Mouse (Mus musculus) heart, postnatal 25 days (tissue): Measurements from ENCODE around the gene Cnot6l. TPM values are rescaled to one million over a fixed set of nuclear protein-coding genes. Genes with fewer than 3 reads are reported as not detected.
A peak's percentile ranks its signal among the peaks of the same experiment; 100 is the strongest.

Experiments used
- DNase-seq: peaks from one replicate; pipeline ENCODE4 v3.0.0; 2022; ENCODE audit warnings: low spot score
- intact Hi-C: fragments of 180-260 bp; cut with DNase I; formaldehyde crosslinking; loops from one replicate; pipeline ENCODE4 v1.15.1; 2025
- total RNA-seq, 2 experiments: library from RNA; stranded (reverse); gene quantifications; 2 replicates each; pipeline ENCODE4 v1.2.3; 2021

Cnot6l gene
- total RNA-seq, 2 experiments from 2014 or later = 59.6 to 75.5 TPM

DNA sequence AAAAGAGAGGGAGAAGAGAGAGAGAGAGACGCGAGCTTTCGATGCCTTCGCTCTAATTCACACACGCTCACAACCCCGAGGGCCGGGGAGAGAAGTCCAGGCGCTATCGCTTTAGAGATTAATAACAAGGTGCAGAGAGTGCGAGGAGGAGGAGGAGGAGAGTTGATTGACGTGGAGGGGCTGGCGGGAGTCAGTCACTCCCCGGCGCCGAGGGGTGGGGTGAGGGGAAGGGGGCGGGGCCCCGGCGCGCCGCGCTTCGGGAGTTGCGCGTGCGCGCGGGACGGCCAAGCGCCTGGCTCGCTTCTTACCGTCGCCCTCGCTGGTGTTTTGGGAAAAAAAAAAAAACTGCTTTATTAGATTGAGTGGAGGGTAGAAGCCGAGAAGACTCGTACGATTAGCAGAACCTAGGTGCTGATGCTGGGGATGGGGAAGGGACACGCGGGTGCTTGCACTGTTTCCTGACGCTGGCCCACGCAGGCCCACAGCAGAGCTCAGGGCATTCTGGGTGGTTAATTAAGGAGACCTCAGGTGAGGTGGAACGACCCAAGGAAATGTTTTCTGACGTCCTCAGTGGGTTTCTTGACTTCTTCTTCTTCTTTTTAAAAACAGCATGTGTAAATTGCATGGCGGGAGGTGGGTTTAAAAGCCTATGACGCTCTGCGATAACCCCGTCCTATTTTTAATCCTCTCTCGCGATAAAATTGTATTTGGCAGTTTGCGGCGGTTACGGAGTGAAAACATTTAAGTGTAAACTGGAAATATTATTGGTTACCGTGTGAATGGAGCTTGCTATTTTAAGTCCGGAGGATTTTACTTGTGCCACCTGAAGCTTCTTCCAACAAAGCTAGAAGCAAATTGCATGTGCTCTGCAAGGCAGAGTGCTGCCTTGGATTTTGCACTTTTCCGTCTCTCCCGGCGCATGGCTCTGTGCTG, 1.3 kb downstream of the Cnot6l start:
- peak; percentile 64 for DNase-seq
- intact Hi-C loops = no loop called here

DNA sequence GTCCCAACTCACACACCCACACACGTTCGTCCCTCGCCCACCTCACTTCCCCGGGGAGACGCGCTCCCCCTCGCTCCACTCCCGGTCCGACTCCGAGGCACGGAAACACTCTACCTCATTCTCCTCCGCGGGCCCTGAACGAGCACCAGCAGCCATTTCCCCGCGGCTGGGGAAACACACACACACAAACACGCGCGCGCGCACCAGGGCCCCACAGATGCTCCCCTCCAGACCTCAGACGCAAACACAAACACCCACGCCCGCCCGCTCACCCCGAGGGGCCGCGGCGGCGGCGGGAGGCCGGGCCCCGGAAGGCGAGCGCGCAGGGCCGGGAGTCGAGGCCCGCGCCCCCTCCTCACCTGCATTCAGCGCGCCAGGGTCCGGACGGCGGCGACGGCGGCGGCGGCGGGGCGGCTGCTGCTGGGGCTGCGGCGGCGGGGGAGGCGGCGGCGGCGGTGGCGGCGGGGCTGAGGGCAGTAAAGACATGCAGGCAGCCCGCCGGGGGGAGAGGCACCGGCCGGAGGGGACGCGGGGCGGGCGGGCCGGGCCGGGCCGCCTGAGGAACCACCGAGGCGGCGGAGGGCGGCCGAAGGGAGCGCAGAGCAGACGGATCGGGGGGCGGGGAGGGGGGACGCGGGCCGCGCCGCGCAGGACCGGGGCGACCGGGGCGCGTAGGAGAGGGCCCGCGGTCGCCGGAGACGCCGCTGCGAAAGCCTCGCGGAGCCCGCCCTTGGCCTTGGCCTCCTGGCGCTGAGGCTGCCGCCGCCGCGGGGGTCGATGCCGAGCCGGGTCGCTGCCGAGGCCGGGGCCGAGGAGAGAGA, 2.2 kb downstream of the Cnot6l start:
- intact Hi-C loops = loop anchor here (2.0 kb wide), 1 partner anchor 47 kb away; the partner anchor contains the start of gene Mrpl1

DNA sequence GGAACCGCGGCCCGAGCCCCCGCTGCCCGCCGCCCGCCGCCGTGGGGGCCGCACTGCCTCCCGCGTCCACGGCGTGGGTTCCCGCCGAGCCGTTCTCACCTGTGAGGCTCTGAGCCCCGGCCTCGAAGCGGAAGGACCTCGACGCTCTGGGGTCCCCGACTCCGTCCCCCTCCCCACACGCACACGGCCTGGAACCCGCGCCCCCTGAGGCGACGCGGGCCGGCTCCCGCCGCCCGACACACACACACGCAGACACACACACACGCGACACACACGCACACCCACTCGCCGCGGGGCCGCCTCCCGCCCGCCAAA, 2.8 kb downstream of the Cnot6l start:
- intact Hi-C loops = loop anchor here (2.0 kb wide), 1 partner anchor 48 kb away; the partner anchor contains the start of gene Mrpl1
- no peak for DNase-seq

More for the DNA sequence above, 2.2 kb downstream of the Cnot6l start:
- peak; percentile 28 for DNase-seq

DNA sequence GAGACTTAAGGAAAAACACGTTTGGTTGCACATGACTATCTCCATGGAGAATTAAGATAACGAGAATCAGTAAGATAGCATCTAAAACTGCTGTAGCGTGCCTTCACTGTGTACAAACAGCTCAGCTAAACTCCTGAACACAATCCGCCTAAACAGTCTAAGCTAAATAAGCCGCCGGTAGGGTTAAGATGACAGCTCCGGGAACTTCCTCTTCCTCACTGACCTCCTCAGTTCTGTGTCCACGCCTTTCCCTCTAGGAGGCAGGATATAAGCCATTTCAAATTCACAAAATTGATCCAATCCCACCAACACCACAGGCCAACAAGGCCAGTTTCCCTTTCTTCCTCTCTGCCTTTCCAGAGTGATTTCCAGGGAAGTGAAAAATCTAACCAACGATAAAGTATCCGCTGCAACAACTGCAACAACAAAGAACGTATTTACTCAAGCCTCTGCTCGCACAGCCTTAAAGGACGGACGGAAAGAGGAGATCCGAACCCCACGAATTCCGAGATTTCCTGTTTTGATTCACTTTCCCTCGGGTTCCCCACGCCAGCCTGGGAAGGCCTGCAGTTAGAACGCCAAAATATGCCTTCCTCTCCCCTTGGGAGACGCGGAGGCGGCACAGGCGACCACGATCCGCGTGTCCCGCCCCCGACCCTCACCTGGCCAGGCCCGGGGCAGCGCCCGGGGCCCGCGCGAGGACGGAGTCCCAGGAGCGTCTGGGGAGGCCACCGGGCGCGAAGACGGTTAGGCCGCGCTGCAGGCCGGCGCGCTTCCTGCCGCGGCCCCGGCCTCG, 3.3 kb downstream of the Cnot6l start:
- DNase-seq = no peak
- intact Hi-C loops = loop anchor here (2.0 kb wide), 1 partner anchor 48 kb away; the partner anchor contains the start of gene Mrpl1

DNA sequence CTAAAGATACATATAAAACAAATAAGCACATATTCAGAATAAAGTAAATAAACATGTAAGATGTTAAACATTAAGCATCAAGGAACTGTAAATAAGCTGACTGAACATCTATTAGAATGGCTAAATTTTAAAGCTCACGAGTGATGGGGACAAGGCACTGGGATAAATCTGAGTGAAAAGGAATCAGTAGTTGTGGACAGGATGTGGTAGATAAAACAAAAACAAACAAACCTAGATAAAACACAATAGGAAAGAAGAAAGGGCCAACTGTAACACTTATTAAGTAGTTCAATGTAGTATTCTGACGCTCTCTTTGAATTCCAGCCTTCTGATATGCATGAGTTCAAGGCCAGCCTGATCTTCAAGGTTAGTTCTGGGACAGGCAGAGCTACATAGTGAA, 21.6 kb downstream of the Cnot6l start:
- intact Hi-C loops = no loop called here
- DNase-seq = no peak

DNA sequence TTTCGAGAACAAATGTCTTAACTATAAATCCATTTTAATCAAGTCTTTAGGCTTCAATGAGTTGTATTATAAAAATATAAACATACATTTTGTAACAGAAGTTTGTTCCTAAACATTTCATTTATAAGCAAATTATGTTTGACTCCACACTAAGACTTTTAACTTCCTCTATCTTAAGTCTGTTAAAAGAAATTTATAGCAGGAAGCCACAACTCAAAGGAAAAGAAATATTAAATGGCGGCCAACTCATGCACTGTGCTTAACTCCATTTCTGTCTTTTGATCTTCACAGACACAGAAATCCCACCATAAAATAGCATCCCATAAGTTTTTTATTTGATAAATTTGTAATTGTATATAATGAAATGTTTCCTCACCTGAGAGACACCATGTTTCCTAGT, 33.3 kb downstream of the Cnot6l start:
- no peak for DNase-seq
- intact Hi-C loops = no loop called here

DNA sequence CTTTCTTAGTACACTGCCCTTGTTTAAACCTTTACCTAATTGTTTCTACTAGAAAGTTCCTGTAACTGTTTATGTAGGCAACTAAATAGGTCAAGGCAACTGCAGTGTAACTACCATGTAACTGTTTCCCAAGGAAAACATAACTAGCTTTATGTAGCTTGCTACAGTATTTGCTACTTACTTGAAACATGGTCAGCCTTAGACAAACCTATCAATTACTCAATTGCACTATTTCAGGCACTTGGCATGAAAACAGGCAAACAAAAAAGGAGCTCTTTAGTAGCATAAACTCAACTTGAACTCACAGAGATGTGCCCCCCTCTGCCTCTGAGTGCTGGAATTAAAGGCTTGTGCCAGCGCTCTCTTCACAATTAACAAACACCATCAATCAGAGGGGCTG, 37.1 kb downstream of the Cnot6l start:
- intact Hi-C loops = no loop called here
- no peak for DNase-seq

DNA sequence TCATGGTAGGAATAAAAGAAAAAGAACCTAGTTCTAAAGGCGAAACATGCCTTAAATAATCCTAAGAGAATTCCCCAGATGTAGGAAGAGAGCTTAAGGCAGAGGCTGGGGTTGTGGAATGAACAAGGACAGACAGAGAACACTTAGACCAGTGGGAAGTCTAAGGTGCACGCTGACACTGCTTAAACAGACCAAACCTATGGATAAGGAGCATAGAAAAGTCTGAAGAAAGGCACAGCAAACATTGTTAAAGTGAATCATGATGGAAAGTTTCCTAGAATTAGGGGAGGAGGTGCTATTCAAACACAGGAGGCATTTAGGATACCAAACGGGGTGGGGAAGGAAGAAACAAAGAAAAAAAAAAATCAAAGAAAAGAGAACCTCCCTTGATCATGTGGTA, 49.0 kb downstream of the Cnot6l start:
- intact Hi-C loops = no loop called here
- DNase-seq = no peak

DNA sequence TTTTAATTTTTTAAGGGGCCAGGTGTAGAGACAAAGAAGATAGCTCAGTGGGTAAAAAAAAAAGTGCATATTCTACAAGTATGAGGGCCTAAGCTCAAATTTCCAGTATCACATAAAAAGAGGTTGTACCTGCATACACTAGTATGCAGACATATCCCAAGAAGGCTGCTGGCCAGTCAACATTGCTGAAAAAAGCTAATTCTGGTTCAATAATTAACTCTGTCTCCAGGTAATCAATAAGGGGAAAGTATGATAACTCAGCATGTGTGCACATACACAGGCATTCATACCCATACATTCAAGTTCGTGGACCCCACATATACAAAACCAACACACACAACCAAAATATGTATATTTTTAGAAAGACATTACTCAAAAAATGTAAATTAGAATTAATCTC, 59.3 kb downstream of the Cnot6l start:
- DNase-seq = no peak
- intact Hi-C loops = no loop called here

DNA sequence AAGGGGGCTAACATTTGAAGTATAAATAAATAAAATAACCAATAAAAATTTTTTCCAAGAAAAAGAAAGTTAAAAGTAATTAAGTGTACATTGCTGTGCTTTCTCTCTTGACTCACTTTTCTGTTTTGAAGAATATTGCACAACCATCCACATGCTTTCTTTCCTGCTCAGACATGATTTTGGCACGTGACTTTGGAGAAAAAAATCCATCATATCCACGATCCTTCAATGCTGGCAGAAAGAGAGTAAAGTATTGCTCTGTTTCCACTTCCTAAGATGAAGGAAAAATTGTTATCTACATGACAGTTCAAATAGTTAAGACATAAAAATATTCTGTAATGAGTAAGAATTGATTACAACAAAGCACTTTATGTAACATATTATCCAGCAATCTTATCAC, 72.5 kb downstream of the Cnot6l start:
- intact Hi-C loops = no loop called here

DNA sequence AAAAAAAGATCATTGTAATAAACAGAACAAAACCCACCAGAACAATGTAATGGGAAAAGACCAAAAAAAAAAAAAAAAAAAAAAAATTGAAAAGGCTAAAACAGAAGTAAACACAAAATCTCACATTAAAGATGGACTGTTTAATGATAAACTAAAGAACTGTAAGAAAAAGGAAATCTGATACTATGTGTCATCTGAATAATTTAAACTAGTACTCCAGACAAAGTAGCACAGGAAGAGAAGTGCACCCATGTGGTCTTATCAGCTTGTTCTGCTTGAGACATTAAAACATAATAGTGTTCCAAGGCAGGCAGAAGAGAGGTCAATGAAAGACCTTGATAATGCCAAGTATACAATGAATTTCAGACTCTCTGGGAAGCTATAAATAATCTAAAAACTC, 78.6 kb downstream of the Cnot6l start:
- no peak for DNase-seq
- intact Hi-C loops = no loop called here

More for the DNA sequence above, 72.5 kb downstream of the Cnot6l start:
- DNase-seq = no peak

DNA sequence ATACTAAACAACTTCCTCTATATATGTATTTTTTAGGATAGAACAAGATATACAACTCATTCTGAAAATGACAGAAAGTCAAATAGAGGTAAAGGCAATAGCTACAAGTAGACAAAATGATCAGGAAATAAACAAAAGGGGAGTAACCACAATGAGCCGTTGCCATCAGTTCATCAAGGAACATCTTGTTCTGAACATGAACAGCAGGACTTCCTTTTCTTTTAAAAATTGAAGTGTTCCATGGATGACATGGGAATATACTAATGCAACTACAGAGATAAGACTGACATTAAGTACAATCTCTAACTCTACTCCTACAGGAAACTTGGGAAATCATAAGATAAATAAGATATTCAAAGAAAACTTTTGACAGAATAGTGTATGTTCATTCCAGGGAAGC, 84.9 kb downstream of the Cnot6l start:
- intact Hi-C loops = no loop called here
- no peak for DNase-seq

DNA sequence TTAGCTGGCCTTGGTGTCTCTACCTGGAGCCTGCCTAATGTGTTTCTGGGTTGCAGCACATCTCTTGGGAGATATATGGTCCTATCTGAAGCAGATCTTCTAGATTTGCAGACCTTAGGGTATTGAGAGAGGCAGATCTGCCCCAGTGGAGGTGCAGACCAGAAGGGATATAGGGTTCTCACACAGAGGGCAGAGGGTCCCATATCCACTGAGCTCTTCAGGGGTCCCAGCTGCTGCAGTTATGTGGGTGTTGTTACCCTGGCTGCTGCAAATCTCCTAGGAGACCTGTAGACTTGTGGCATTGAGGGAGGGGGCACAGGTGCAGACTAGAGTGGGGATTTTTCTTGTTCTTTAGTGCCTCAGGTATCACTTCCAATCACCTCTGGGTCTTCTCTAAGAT, 98.4 kb downstream of the Cnot6l start:
- no peak for DNase-seq
- intact Hi-C loops = no loop called here

DNA sequence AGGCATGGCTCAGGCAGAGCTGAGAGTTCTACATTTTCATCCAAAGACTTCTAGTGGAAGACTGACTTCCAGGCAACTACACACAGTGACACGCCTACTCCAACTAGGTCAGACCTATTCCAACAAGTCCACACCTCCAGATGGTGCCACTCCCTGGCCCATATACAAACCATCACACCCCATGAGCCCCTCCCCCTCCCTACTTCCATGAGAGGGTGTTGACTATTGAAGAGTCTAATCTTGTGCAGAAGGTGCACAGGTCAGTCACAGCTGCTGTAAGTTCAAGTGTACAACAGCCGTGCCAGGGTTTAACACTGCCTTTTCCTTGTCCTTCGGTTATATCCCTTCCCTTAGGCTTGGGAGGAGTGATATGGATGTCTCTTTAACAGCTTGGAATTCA, 121.5 kb downstream of the Cnot6l start:
- DNase-seq = no peak
- intact Hi-C loops = no loop called here

DNA sequence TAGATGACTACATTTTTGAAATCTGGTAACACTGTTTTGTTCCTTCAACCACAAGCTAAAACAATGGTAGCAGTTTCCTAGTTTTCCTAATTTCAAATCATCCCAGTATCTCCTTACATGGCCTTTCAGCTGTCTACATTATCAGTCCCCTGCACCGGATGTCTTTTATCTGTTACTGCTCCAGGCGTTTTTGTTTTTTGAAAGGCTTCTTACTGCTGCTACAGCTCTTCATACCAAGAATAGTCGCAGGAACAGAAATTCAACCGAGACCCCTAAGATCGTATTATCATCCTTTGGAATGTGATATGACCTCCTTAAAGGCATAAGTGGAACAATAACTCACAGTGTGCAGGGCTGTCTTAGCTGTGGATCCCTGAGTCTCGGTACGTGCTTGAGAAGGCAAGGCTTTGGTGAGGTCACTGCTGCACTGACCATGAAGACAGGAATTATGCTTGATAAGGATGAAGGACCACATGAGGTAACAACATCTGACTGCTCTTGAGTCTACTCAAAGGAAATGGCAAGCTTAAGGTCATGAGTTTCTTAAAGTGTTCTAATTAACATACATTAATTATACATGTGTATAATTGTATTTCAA, 122.4 kb downstream of the Cnot6l start:
- no peak for DNase-seq
- intact Hi-C loops = no loop called here

DNA sequence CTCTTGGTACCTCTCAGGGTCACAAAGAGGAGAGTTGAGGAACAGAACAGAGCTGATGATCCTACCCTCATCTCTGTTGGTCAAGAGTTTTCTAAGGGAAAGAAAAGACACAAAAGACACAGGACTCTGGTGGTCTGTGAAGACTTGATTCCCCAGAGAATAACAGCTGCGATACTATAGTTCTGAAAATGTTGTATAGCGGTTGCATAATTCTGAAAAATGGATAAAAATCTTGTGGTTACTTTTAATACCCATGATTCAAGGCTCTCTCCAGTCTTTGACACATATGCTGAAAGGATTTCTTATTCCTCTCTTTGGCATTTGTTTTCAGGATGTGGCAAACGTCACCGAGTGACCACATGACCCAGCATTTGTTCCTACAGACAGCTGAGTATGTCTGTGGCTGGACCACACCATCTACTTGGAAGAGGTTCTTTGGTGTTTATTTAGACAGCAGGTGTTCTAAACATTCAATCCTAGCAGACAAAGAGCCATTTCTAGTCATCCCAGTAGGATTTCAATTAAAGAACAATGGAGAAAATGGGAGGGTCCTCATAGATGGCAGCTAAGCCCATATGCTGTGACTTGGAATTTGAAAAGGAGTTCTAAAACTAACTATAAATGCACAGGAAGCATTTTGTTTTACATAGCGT, 124.7 kb downstream of the Cnot6l start:
- DNase-seq = no peak
- intact Hi-C loops = no loop called here

DNA sequence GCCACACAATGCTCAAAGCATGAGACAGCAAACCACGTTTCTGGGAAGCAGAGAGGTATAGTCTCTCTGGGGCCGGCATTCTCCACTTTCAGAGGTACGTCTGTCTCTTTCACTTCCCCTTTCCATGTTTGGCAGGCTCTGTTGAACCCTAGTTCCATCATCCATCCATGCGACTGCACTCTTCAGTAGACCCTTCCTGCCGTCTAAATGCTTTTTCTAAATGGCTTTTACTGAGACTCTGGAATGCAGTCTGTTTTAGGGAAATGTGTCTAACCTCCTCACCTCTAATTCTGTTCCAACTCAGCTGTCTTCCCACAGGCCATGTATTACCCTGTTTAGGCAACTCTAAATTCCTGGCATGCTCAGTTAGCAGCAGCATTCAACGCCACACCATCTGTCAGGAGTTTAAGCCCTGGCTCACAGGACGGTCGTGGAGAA, 126.3 kb downstream of the Cnot6l start:
- intact Hi-C loops = no loop called here
- no peak for DNase-seq

DNA sequence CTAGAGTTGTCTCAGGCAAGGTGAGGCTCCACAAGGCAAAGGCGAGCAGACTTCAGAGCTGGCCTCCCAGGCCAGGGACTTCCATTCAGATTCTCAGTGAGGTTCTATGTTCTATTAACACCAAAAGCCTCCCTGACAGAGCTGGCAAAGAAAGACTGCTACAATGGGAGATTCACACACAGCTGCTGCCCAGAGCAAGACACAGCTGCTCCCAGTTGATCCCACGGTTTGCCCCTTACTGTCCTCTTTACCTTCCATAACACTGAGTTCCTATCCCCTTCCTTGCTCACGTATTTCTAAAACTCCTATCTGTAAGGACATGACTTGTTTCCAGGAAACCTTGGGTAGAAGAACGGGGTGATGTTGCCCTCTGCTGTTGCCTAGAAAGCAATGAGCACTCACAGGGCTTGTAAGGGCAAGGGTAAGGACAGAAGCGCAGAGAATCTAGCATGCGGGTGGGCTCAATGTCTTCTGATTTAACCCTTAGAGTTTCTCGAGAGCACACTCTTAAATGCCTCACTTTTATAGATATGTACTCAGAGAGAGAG, 127.8 kb downstream of the Cnot6l start:
- DNase-seq = no peak
- intact Hi-C loops = no loop called here

DNA sequence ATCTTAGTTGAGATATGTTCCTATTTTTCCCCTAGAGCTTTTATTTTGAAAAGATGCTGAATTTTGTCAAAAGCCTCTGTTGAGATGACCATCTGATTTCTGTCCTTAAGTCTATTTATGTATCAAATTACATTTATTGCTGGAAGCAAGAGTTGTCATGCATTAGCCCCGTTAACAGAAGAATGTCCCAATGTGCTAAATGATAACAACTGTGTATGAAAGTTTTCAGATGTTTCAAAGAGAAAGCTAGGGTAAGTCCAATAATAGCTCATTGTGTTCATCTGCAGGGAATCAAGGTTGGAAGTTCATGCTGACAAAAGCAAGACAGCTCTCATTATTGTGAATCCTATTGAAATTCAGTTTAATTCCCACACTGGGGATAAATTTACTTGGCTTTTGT, 129.9 kb downstream of the Cnot6l start:
- DNase-seq = no peak
- intact Hi-C loops = no loop called here
